Mouse (Mus musculus) CH12.LX (cell line): Measurements from ENCODE around the gene Nrxn3.

Source experiments
- CHD2 ChIP-seq: IDR thresholded peaks from 2 replicates; pipeline ENCODE4 v1.6.1; 2011; ENCODE audit warnings: low read length, improper control_type of control experiment
- CTCF ChIP-seq, 2 experiments: IDR thresholded peaks in 1 of 2; conservative IDR thresholded peaks in 1 of 2; 2 replicates each; pipeline ENCODE4 v1.5.1; 2011 to 2012; ENCODE audit warnings: low read depth in 2 of 2, low read length in 2 of 2, improper control_type of control experiment in 1 of 2, inconsistent platforms in 1 of 2, mild to moderate bottlenecking in 1 of 2, moderate library complexity in 1 of 2
- JUND ChIP-seq: conservative IDR thresholded peaks from 2 replicates; pipeline ENCODE4 v1.6.1; 2011; ENCODE audit warnings: low read depth, low read length, improper control_type of control experiment
- NRF1 ChIP-seq: IDR thresholded peaks from 2 replicates; pipeline ENCODE4 v1.6.1; 2014; ENCODE audit warnings: low read depth, mild to moderate bottlenecking, inconsistent platforms, low read length, improper control_type of control experiment, moderate library complexity
- POLR2A ChIP-seq: IDR thresholded peaks from 2 replicates; pipeline ENCODE4 v1.6.1; 2011; ENCODE audit warnings: low read depth, mild to moderate bottlenecking, improper control_type of control experiment, low read length
- RCOR1 ChIP-seq: conservative IDR thresholded peaks from 2 replicates; pipeline ENCODE4 v1.6.1; 2012; ENCODE audit warnings: low read depth, mild to moderate bottlenecking, inconsistent platforms, low read length, improper control_type of control experiment
- TBP ChIP-seq: conservative IDR thresholded peaks from 2 replicates; pipeline ENCODE4 v1.6.1; 2011; ENCODE audit warnings: low read depth, low read length, improper control_type of control experiment
- ZMIZ1 ChIP-seq: IDR thresholded peaks from 2 replicates; pipeline ENCODE4 v1.6.1; 2012; ENCODE audit warnings: low read depth, mild to moderate bottlenecking, inconsistent platforms, low read length, improper control_type of control experiment

DNA sequence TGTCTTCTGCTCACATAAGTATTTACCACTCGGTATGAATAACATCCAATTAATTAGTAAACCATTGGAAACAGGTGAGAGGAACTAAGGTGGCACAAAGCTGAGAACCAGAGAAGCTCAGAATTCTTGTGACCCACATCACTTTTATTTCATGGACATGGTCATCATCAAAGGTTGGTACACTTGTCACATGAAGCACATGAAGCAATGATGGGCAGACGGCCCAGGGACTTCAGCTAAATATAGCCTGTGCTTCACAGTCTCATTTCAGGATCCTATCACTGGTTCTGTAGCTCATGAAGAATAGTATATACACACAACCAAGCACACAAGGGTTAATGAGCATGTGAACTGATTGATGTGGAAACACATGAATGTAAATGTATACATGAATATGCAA is 747.5 kb downstream of the Nrxn3 start:
- TF ChIP-seq POLR2A (no peak), JUND (no peak), CTCF (conservative IDR thresholded peaks at IDR 0.05 in 1 of 2, IDR thresholded peaks at IDR 0.05 in 1 of 2; ENCODE audit: low read depth in 2 of 2, low read length in 2 of 2) (no peak), NRF1 (no peak), ZMIZ1 (no peak), TBP (no peak), RCOR1 (no peak), CHD2 (no peak)
